Comparison of ENCODE assay signal across 10 mouse cellular contexts in genomic region chr3:88087688-88088087, GRCm38 (mm10). TPM values are rescaled to one million over a fixed set of nuclear protein-coding genes. Genes with fewer than 3 reads are reported as not detected.
DNase-seq lines count a peak whose midpoint lies in the region; ATAC-seq and TF ChIP-seq lines count a peak whose summit lies in the region.
"Had no signal": no experiment of that assay in that cellular context is flagged by ENCODE, and none has a peak within 500 bp of the region (broad histone marks: within the 10 kb centered on the region; RNA-seq: fewer than 3 reads in every experiment).

No protein-coding gene starts in this region.

- H3K27me3 ChIP-seq in heart, embryonic 10.5 days (ENCODE audit: insufficient read depth, poor library complexity, severe bottlenecking): no peaks in the 10 kb centered on the region
- H3K27me3 ChIP-seq in G1E (ENCODE audit: insufficient read depth, low read length): no peaks in the 10 kb centered on the region
- H3K27me3 ChIP-seq in forebrain, embryonic 12.5 days: no peaks in the 10 kb centered on the region
- H3K27me3 ChIP-seq: liver, embryonic 15.5 days had no signal

- peaks cover 5% of the 10 kb centered on the region for H3K4me1 ChIP-seq in heart, embryonic 10.5 days
- H3K4me1 ChIP-seq in G1E (ENCODE audit: insufficient read depth, low read depth, low read length): peaks cover 10% of the 10 kb centered on the region
- H3K4me1 ChIP-seq in forebrain, embryonic 12.5 days: peaks cover 6% of the 10 kb centered on the region

- ATAC-seq in G1E (ENCODE audit: extremely low read depth, insufficient number of reproducible peaks, low FRiP score, poor library complexity, severe bottlenecking): no peak
- ATAC-seq in forebrain, embryonic 12.5 days (ENCODE audit: low FRiP score): no peak

- WGBS in heart, embryonic 10.5 days: 78% methylated on average over 1 of the region's 1 CpGs
- WGBS in forebrain, embryonic 12.5 days: 91% methylated on average over 1 of the region's 1 CpGs

- no peak overlapping the region for H3K4me3 ChIP-seq in heart, embryonic 10.5 days
- no peak overlapping the region for H3K4me3 ChIP-seq in G1E (ENCODE audit: low read depth, low read length)
- H3K4me3 ChIP-seq in forebrain, embryonic 12.5 days (replicated peaks): no peak overlapping the region
- H3K4me3 ChIP-seq: liver, embryonic 15.5 days had no signal

- peaks cover 71% of the 10 kb centered on the region for H3K36me3 ChIP-seq in heart, embryonic 10.5 days
- peaks cover 89% of the 10 kb centered on the region for H3K36me3 ChIP-seq in G1E (replicated peaks)
- H3K36me3 ChIP-seq in forebrain, embryonic 12.5 days (replicated peaks): peaks cover 51% of the 10 kb centered on the region

- no peaks in the 10 kb centered on the region for H3K9me3 ChIP-seq in heart, embryonic 10.5 days
- H3K9me3 ChIP-seq in G1E (replicated peaks): no peaks in the 10 kb centered on the region
- H3K9me3 ChIP-seq in forebrain, embryonic 12.5 days: no peaks in the 10 kb centered on the region
- H3K9me3 ChIP-seq: liver, embryonic 15.5 days had no signal

- DNase-seq in heart, adult 18-20 months: peak; percentile 27 to 51
- DNase-seq in heart, embryonic 10.5 days (ENCODE audit: low spot score): no peak
- peak; percentile 76 for DNase-seq in 3T3-L1 (ENCODE audit: low read depth, low spot score)
- DNase-seq in G1E (ENCODE audit: low spot score): no peak
- DNase-seq in heart, postnatal 36 days: peak; percentile 21 to 23
- peak; percentile 48 for DNase-seq in thymus, postnatal 14 days
- no peak for DNase-seq in left cerebral cortex, postnatal 14 days (ENCODE audit: low spot score in 2 of 2)

- peak; percentile 39; the same call in 1 of the 2 replicates for TF ChIP-seq CTCF in G1E (IDR thresholded peaks at IDR 0.05; ENCODE audit: low read depth, low read length)

- no peak overlapping the region for H3K4me2 ChIP-seq in forebrain, embryonic 12.5 days
- H3K4me2 ChIP-seq: liver, embryonic 15.5 days had no signal

- H3K27ac ChIP-seq in heart, embryonic 10.5 days: no peak overlapping the region
- no peak overlapping the region for H3K27ac ChIP-seq in forebrain, embryonic 12.5 days
- H3K27ac ChIP-seq: liver, embryonic 15.5 days had no signal

- intact Hi-C loops in heart, postnatal 36 days (cut with DNase I): loop anchor here (1.0 to 5.0 kb wide), 5 partner anchors 29 to 155 kb away; no protein-coding TSS in a partner anchor
- intact Hi-C loops in left cerebral cortex, postnatal 14 days (cut with DNase I): loop anchor here (5.0 kb wide), 2 partner anchors 85 to 155 kb away; no protein-coding TSS in a partner anchor

- no peak overlapping the region for H3K9ac ChIP-seq in forebrain, embryonic 12.5 days
- H3K9ac ChIP-seq: liver, embryonic 15.5 days had no signal

RNA-seq across cellular contexts. Expression of gene Iqgap3, which starts 5.9 kb away (rescaled TPM):
- under 1 TPM; 0.39 to 0.69 TPM for total RNA-seq in heart, adult 18-20 months (2021)
- polyA plus RNA-seq in heart, embryonic 10.5 days (2016; fragmentation: Nextera tagmentation; extraction: Ambion mirVana): 22.0 and 27.4 TPM in 2 replicates
- total RNA-seq in G1E (2014; fragmentation: Nextera tagmentation): 20.2 and 29.3 TPM in 2 replicates
- total RNA-seq in G1E (2017): 22.8 and 22.9 TPM in 2 replicates
- 10.6 and 13.8 TPM in 2 replicates for polyA plus RNA-seq in G1E (2012)
- total RNA-seq in heart, postnatal 36 days (2021): under 1 TPM; 0.76 to 0.94 TPM
- 1 to 10 TPM in 1 of 2 experiments, under 1 TPM in 1; 0.66 to 1.2 TPM for total RNA-seq in left cerebral cortex, postnatal 14 days (2021)
- 24.9 and 27.3 TPM in 2 replicates for polyA plus RNA-seq in forebrain, embryonic 12.5 days (2016; fragmentation: Nextera tagmentation; extraction: Ambion mirVana)

RNA-seq across cellular contexts. Expression of gene Ttc24, which starts 9.6 kb away (rescaled TPM):
- not detected for total RNA-seq in heart, adult 18-20 months (2021)
- polyA plus RNA-seq in heart, embryonic 10.5 days (2016; fragmentation: Nextera tagmentation; extraction: Ambion mirVana): 0.14 TPM in 1 of 2 replicates, not detected in the other
- total RNA-seq in G1E (2014; fragmentation: Nextera tagmentation) (not detected in 2 replicates), G1E (2017) (0.05 TPM in 1 of 2 replicates, not detected in the other)
- not detected in 2 replicates for polyA plus RNA-seq in G1E (2012)
- total RNA-seq in heart, postnatal 36 days (2021): not detected
- total RNA-seq in left cerebral cortex, postnatal 14 days (2021): not detected
- polyA plus RNA-seq in forebrain, embryonic 12.5 days (2016; fragmentation: Nextera tagmentation; extraction: Ambion mirVana): 0.08 and 0.14 TPM in 2 replicates
- polyA plus RNA-seq: liver, embryonic 15.5 days; stomach, embryonic 16.5 days had no signal

RNA-seq across cellular contexts. Expression of gene Naxe, which starts 29.4 kb away (rescaled TPM):
- 10 to 100 TPM; 90.7 to 95.9 TPM for total RNA-seq in heart, adult 18-20 months (2021)
- 143 and 148 TPM in 2 replicates for polyA plus RNA-seq in heart, embryonic 10.5 days (2016; fragmentation: Nextera tagmentation; extraction: Ambion mirVana)
- total RNA-seq in G1E (2014; fragmentation: Nextera tagmentation) (41.1 and 42.1 TPM in 2 replicates), G1E (2017) (40.1 and 42.4 TPM in 2 replicates)
- polyA plus RNA-seq in G1E (2012): 44.1 and 52.8 TPM in 2 replicates
- 10 to 100 TPM; 73.9 to 75.5 TPM for total RNA-seq in heart, postnatal 36 days (2021)
- total RNA-seq in left cerebral cortex, postnatal 14 days (2021): 10 to 100 TPM; 60.8 to 64.2 TPM
- 121 and 132 TPM in 2 replicates for polyA plus RNA-seq in forebrain, embryonic 12.5 days (2016; fragmentation: Nextera tagmentation; extraction: Ambion mirVana)

RNA-seq across cellular contexts. Expression of gene Gpatch4, which starts 44.8 kb away (rescaled TPM):
- 10 to 100 TPM; 10.9 to 12.3 TPM for total RNA-seq in heart, adult 18-20 months (2021)
- 28.5 and 47.0 TPM in 2 replicates for polyA plus RNA-seq in heart, embryonic 10.5 days (2016; fragmentation: Nextera tagmentation; extraction: Ambion mirVana)
- total RNA-seq in G1E (2014; fragmentation: Nextera tagmentation) (22.5 and 27.8 TPM in 2 replicates), G1E (2017) (15.0 and 16.6 TPM in 2 replicates)
- polyA plus RNA-seq in G1E (2012): 31.3 and 48.1 TPM in 2 replicates
- 10 to 100 TPM in 1 of 2 experiments, 1 to 10 TPM in 1; 8.2 to 10.3 TPM for total RNA-seq in heart, postnatal 36 days (2021)
- total RNA-seq in left cerebral cortex, postnatal 14 days (2021): 10 to 100 TPM; 15.5 to 16.5 TPM
- polyA plus RNA-seq in forebrain, embryonic 12.5 days (2016; fragmentation: Nextera tagmentation; extraction: Ambion mirVana): 31.4 and 32.0 TPM in 2 replicates

RNA-seq across cellular contexts. Expression of gene Mef2d, which starts 54.5 kb away (rescaled TPM):
- total RNA-seq in heart, adult 18-20 months (2021): 100 to 1,000 TPM; 120 TPM
- polyA plus RNA-seq in heart, embryonic 10.5 days (2016; fragmentation: Nextera tagmentation; extraction: Ambion mirVana): 35.8 and 47.3 TPM in 2 replicates
- total RNA-seq in G1E (2014; fragmentation: Nextera tagmentation) (125 and 128 TPM in 2 replicates), G1E (2017) (15.4 and 17.0 TPM in 2 replicates)
- 133 and 141 TPM in 2 replicates for polyA plus RNA-seq in G1E (2012)
- 100 to 1,000 TPM; 123 to 138 TPM for total RNA-seq in heart, postnatal 36 days (2021)
- 100 to 1,000 TPM; 196 to 201 TPM for total RNA-seq in left cerebral cortex, postnatal 14 days (2021)
- 17.7 and 20.3 TPM in 2 replicates for polyA plus RNA-seq in forebrain, embryonic 12.5 days (2016; fragmentation: Nextera tagmentation; extraction: Ambion mirVana)

Comparison
In these comparisons a context has a peak if more than half of its experiments do, and no peak if none do; other contexts are left out.
1. DNase-seq: peak in heart, adult 18-20 months (2 of 2), 3T3-L1 (single experiment), heart, postnatal 36 days (2 of 2) and thymus, postnatal 14 days (single experiment); none in heart, embryonic 10.5 days (single experiment), G1E (single experiment) and left cerebral cortex, postnatal 14 days (0 of 2).
2. RNA of gene Iqgap3, which starts 5.9 kb away (total RNA-seq): 20.2 to 29.3 TPM in G1E; 0.66 to 1.2 TPM in left cerebral cortex, postnatal 14 days, 0.76 to 0.94 TPM in heart, postnatal 36 days and 0.39 to 0.69 TPM in heart, adult 18-20 months; every median in the first group is over 4 times any median in the second.